Mouse (Mus musculus) hindbrain, embryonic 11.5 days (tissue): ENCODE results near the gene Rex1bd. TPM values are rescaled to one million over a fixed set of nuclear protein-coding genes. Genes with fewer than 3 reads are reported as not detected.
"Not testable (repeated sequence)": the region's sequence is repeated elsewhere in the genome, so short reads cannot be mapped to it uniquely, and the experiment has no call there.

ENCODE experiments used
- ATAC-seq: fragments of 200-750 bp; cut with Nextera tagmentation; 2 replicates; pipeline ENCODE4 v1.8.0; 2017; ENCODE audit warnings: mild to moderate bottlenecking, moderate TSS enrichment, moderate library complexity; ENCODE audit not compliant: low FRiP score
- DNase-seq: peaks from one replicate; pipeline ENCODE4 v3.0.0-alpha.2; 2015; ENCODE audit warnings: low spot score
- H3K27ac ChIP-seq: fragments of 300-500 bp; sonication (generic); 2 replicates; pipeline ENCODE4 v1.5.1; 2014; ENCODE audit warnings: mild to moderate bottlenecking, low read depth, low read length
- H3K27me3 ChIP-seq: fragments of 300-500 bp; sonication (generic); 2 replicates; pipeline ENCODE4 v1.6.1; 2014; ENCODE audit warnings: mild to moderate bottlenecking, low read length, moderate library complexity, mixed read lengths; ENCODE audit not compliant: control insufficient read depth, insufficient read depth
- H3K36me3 ChIP-seq: fragments of 300-500 bp; sonication (generic); 2 replicates; pipeline ENCODE4 v1.6.1; 2014; ENCODE audit warnings: mild to moderate bottlenecking, low read length, moderate library complexity, mixed read lengths; ENCODE audit not compliant: control insufficient read depth, insufficient read depth
- H3K4me1 ChIP-seq: fragments of 300-500 bp; sonication (generic); replicated peaks from 2 replicates; pipeline ENCODE4 v1.6.1; 2014; ENCODE audit warnings: low read length, mixed read lengths; ENCODE audit not compliant: control insufficient read depth, insufficient read depth
- H3K4me2 ChIP-seq: fragments of 300-500 bp; sonication (generic); replicated peaks from 2 replicates; pipeline ENCODE4 v1.6.1; 2014; ENCODE audit warnings: mild to moderate bottlenecking, low read depth, low read length
- H3K4me3 ChIP-seq: fragments of 300-500 bp; sonication (generic); 2 replicates; pipeline ENCODE4 v1.5.1; 2014; ENCODE audit warnings: low read depth, low read length
- H3K9ac ChIP-seq: fragments of 300-500 bp; sonication (generic); 2 replicates; pipeline ENCODE4 v1.6.1; 2014; ENCODE audit warnings: low read depth, low read length
- H3K9me3 ChIP-seq: fragments of 300-500 bp; sonication (generic); 2 replicates; pipeline ENCODE4 v1.6.1; 2016; ENCODE audit warnings: low read length; ENCODE audit not compliant: control insufficient read depth
- WGBS: fragments of 180-500 bp; shearing (Covaris S2); extraction: QIAGEN DNeasy Blood & Tissue Kit; methylation state at CpG from one replicate; pipeline ENCODE4 v1.1.7; 2014; 5-methylcytosine and 5-hydroxymethylcytosine counted together
- polyA plus RNA-seq: library from polyadenylated mRNA; unstranded; fragments of >200 nt; fragmentation: Nextera tagmentation; extraction: Ambion mirVana; gene quantifications from 2 replicates; pipeline ENCODE4 v1.2.1, GENCODE M21; 2014

The Rex1bd gene
- polyA plus RNA-seq, 1 experiment from 2014 or later, result 136 TPM

DNA sequence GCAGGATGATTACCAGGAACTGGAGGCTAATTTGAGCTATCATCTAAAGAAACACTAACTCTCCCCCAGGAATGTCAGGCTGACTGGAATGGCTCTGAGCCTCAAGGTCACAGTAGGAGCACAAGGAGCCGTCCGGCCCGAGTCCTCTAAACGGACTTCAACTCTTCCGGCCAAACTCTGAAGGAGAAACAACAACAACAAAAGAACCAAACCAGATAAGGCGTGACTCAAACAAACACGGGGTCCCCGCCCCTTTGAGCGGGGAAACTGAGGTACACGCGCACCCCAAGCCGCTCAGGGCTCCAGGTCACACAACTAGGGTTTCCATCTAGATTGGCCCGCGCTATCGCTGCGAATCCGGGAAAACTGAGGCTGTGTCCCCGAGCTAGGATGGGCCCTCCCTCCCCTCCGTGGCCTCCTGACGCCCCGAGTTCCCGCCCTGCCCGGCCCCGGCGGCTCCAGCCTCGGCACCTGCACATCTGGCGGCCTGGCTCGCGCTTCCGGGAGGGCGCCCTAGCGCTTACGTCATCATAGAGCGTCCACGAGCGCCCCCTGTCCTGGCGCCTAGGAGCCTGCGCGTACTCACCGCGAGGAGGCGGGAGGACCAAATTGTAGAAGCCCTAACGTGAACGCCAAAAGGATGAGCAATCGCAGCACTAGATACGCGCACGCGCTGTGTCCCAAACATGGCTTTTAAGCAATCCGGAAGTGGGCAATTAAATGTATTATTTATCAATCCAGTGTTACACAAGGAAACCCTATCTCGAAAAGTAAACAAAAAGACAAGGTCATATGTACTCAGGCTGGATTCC is 16.2 kb upstream of the Rex1bd start:
- Histone ChIP-seq H3K27me3 (no peaks in the 10 kb centered on the region), H3K4me3 (peak overlapping the region; percentile 79), H3K27ac (peak overlapping the region; percentile 58), H3K9ac (peak overlapping the region; percentile 78), H3K4me1 (peaks cover 4% of the 10 kb centered on the region; the same call in 1 of the 2 replicates), H3K9me3 (no peaks in the 10 kb centered on the region), H3K36me3 (no peaks in the 10 kb centered on the region), H3K4me2 (peak overlapping the region; percentile 60)
- peak; percentile 81 for ATAC-seq
- WGBS, result under 1% methylated on average over 51 of the region's 51 CpGs
- peak; percentile 97 for DNase-seq

DNA sequence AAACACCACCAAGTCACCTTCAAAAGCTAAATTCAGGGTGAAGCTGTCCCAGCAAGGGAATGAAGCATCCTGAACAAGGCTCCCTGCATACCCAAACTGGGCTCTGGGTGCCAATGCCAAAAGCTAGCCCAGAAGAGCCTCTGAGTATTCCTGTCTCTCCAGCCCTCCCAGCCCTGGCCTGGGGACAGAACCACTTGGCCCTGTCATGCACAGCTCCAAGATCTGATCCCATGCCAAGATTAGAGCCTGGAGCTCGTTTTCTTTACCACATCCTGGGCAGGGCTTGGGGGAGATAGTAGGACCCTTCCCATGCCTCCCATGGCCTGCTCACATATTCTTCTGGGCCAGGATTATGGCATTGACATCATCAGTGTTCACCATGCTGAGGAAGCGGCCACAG is 13.1 kb upstream of the Rex1bd start:
- ATAC-seq (no peak), DNase-seq (no peak)
- no peak overlapping the region for H3K4me3 ChIP-seq
- no peak overlapping the region for H3K27ac ChIP-seq
- no peaks in the 10 kb centered on the region for H3K9me3 ChIP-seq
- no peaks in the 10 kb centered on the region for H3K27me3 ChIP-seq
- H3K4me1 ChIP-seq, result peaks cover 3% of the 10 kb centered on the region; the same call in 1 of the 2 replicates
- peaks cover 3% of the 10 kb centered on the region; the same call in 1 of the 2 replicates for H3K36me3 ChIP-seq
- no peak overlapping the region for H3K4me2 ChIP-seq
- no peak overlapping the region for H3K9ac ChIP-seq
- WGBS, result 72% methylated on average over 2 of the region's 2 CpGs

DNA sequence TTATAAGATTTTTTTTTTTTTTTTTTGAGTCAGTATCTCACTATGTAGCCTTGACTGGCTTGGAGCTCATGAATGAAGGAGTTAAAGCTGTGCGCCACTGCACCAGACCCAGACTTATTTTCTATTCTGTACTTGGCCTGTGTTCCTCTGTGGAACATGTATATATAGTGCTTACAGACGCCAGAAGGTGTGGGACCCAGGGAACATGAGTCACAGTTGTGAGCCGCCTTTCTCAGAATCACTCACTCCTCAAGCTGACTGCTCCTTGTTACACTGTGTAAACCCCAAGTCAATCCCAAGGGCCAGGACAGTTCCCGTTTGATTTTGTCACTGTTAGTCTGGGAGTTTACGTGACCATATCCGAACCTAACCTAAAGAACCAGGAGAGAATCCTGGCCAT is 12.5 kb upstream of the Rex1bd start:
- WGBS, result 92% methylated on average over 6 of the region's 6 CpGs
- no peak overlapping the region for H3K27ac ChIP-seq
- DNase-seq (no peak), ATAC-seq (no peak)
- H3K9me3 ChIP-seq, result no peaks in the 10 kb centered on the region
- peaks cover 3% of the 10 kb centered on the region; the same call in 1 of the 2 replicates for H3K36me3 ChIP-seq
- H3K4me2 ChIP-seq, result no peak overlapping the region
- no peak overlapping the region for H3K9ac ChIP-seq
- H3K27me3 ChIP-seq, result no peaks in the 10 kb centered on the region
- no peak overlapping the region for H3K4me3 ChIP-seq
- H3K4me1 ChIP-seq, result peaks cover 3% of the 10 kb centered on the region; the same call in 1 of the 2 replicates

DNA sequence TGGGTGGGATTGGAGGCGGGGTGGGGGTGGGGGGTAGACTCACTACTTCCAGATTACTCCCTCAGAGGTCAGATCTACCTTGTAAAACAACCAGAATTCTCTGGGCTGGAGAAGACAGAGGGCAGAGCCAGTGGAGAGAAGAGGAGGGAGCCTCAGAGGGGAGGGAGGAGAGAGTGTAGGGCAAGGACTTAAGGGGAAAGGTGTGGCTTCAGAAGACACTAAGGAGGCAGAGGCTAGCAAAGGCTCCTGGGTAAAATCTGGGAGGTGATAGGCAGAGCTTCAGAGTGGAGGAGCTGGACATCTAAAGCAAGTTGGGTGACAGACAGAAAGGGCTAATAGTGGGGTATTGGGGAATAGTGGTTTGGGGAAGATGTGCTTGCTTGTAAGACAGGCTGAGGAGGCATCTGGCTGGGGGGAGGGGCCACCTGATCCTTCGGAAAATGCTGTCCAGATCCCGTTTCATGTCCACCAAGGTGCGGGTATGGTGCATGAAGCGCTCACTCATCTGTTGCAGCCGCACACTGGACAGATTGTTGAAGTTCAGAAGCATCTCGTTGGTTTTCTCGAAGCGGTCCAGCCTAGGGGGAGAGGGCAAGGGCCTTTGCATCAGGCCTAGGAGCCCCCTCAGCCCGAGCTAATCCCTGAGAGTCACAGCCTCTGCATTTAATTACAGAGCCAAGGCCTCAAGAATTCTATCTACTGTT is 11.5 kb upstream of the Rex1bd start:
- no peak overlapping the region for H3K4me3 ChIP-seq
- peaks cover 3% of the 10 kb centered on the region; the same call in 1 of the 2 replicates for H3K36me3 ChIP-seq
- DNase-seq, result no peak
- no peak for ATAC-seq
- 79% methylated on average over 10 of the region's 10 CpGs for WGBS
- no peaks in the 10 kb centered on the region for H3K9me3 ChIP-seq
- H3K4me1 ChIP-seq, result peaks cover 3% of the 10 kb centered on the region; the same call in 1 of the 2 replicates
- no peak overlapping the region for H3K27ac ChIP-seq
- no peak overlapping the region for H3K9ac ChIP-seq
- no peaks in the 10 kb centered on the region for H3K27me3 ChIP-seq
- H3K4me2 ChIP-seq, result no peak overlapping the region

DNA sequence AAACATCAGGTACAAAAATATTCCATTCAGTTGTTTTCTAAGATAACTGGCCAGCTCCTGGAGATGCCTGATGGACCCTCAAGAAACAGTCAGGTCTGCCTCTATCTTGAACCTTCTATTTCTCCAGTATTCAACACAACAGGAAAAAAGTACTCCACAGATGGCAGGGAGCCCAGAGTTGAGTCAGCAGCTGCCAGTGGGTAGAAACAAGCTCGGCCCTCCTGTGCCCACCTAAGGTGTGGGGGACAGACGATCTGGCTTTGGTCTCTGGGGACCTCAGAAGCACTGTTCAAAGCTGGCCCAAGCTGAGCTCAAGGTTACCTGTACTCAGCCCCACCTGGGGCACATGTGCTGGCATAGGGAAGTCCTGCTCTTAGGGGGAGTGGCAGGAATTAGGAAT is 6.9 kb upstream of the Rex1bd start:
- Histone ChIP-seq H3K27ac (no peak overlapping the region), H3K9me3 (no peaks in the 10 kb centered on the region), H3K4me1 (peaks cover 6% of the 10 kb centered on the region; the same call in 1 of the 2 replicates), H3K36me3 (peaks cover 5% of the 10 kb centered on the region; the same call in 1 of the 2 replicates), H3K4me3 (no peak overlapping the region), H3K4me2 (no peak overlapping the region), H3K27me3 (no peaks in the 10 kb centered on the region), H3K9ac (no peak overlapping the region)
- 89% methylated on average over 2 of the region's 2 CpGs for WGBS
- DNase-seq, result no peak
- ATAC-seq, result no peak

DNA sequence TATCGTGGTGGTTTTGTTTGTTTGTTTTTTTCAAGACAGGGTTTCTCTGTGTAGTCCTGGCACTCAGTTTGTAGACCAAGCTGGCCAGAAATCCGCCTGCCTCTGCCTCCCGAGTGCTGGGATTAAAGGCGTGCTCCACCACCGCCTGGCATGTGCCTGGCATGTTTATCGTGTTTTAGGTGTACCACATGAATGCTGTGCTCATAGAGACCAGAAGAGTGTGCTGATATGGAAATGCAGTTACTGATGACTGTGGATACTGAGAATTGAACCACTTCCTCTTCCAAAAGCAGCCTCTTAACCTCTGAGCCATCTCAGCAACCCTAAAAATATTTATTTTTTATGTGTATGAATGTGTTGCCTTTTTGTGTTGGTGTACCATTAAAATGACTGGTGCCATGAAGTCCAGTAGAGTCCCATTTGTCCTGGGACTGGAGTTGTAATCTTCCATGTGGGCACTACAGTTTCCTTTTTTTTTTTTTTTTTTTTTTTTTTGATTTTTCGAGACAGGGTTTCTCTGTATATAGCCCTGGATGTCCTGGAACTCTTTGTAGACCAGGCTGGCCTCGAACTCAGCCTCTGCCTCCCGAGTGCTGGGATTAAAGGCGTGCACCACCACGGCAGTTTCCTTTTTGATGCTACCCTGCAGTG is 5.8 kb upstream of the Rex1bd start:
- no peak overlapping the region for H3K27ac ChIP-seq
- WGBS, result 91% methylated on average over 11 of the region's 11 CpGs
- no peaks in the 10 kb centered on the region for H3K9me3 ChIP-seq
- no peaks in the 10 kb centered on the region for H3K27me3 ChIP-seq
- DNase-seq, result no peak
- no peak overlapping the region for H3K4me2 ChIP-seq
- H3K4me3 ChIP-seq, result no peak overlapping the region
- no peak overlapping the region for H3K9ac ChIP-seq
- peaks cover 6% of the 10 kb centered on the region; the same call in 1 of the 2 replicates for H3K4me1 ChIP-seq
- ATAC-seq, result no peak
- H3K36me3 ChIP-seq, result peaks cover 10% of the 10 kb centered on the region

DNA sequence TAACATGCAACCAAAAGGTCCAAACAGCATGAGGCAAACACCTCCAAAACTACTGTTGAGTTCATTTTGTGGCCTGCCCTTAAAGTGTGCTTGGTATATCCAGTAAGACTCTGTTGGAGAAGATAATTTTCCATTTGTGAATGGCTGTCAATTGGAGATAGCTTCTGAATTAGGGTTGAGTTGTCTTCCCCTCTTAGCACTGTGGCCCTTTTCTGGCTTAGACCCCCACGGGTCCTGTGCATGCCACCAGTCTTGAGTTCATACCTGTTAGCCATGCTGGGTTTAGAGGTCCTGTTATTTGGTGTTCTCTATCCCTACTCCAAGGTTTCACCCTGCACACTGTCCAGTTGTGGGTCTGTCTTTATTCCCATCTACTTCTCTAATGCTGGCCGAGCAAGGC is 5.2 kb upstream of the Rex1bd start:
- ATAC-seq (no peak), DNase-seq (no peak)
- WGBS, result 98% methylated on average over 2 of the region's 2 CpGs
- Histone ChIP-seq H3K27ac (no peak overlapping the region), H3K9ac (no peak overlapping the region), H3K4me2 (no peak overlapping the region), H3K27me3 (no peaks in the 10 kb centered on the region), H3K36me3 (peaks cover 11% of the 10 kb centered on the region), H3K4me1 (peaks cover 6% of the 10 kb centered on the region; the same call in 1 of the 2 replicates), H3K4me3 (no peak overlapping the region), H3K9me3 (no peaks in the 10 kb centered on the region)

DNA sequence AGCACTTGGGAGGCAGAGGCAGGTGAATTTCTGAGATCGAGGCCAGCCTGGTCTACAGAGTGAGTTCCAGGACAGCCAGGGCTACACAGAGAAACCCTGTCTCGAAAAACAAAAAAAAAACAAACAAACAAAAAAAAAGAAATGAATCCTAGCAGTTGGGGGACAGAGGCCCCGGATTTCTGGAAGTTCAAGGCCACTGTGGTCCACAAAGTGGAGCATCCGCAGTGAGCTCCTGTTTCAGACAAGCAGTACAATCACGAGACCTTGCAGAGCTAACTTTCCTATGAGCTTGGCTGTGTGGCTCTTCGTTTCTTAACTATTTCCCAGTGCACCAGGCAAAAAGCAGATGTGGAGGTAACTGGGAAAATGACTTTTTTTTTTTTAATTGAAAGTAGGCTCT is 4.6 kb upstream of the Rex1bd start:
- peak overlapping the region; percentile 34 for H3K4me2 ChIP-seq
- H3K36me3 ChIP-seq, H3K9ac ChIP-seq, H3K4me1 ChIP-seq, H3K27me3 ChIP-seq, H3K9me3 ChIP-seq, ATAC-seq, DNase-seq: not testable (repeated sequence)
- 89% methylated on average over 6 of the region's 6 CpGs for WGBS
- peak overlapping the region; percentile 93; the same call in 1 of the 2 replicates for H3K27ac ChIP-seq
- H3K4me3 ChIP-seq, result peak overlapping the region; percentile 99
